Mouse (Mus musculus) heart, adult 2 months (tissue): Measurements from ENCODE around the gene Sh3rf1. TPM values are rescaled to one million over a fixed set of nuclear protein-coding genes. Genes with fewer than 3 reads are reported as not detected.

ENCODE experiments used
- DNase-seq, 2 experiments: peaks; one replicate each; pipeline ENCODE4 v3.0.0; 2021
- H3K27ac ChIP-seq: fragments of 200-600 bp; 2 replicates; pipeline ENCODE4 v1.8.1; 2022
- H3K27me3 ChIP-seq: fragments of 200-500 bp; 2 replicates; pipeline ENCODE4 v1.6.1; 2012; ENCODE audit warnings: mild to moderate bottlenecking, low read length, inconsistent platforms, mixed read lengths; ENCODE audit not compliant: control insufficient read depth, insufficient read depth
- H3K36me3 ChIP-seq: fragments of 200-500 bp; 2 replicates; pipeline ENCODE4 v1.6.1; 2012; ENCODE audit warnings: low read length, inconsistent platforms; ENCODE audit not compliant: control insufficient read depth, insufficient read depth
- H3K4me1 ChIP-seq: fragments of 200-500 bp; 2 replicates; pipeline ENCODE4 v1.6.1; 2011; ENCODE audit warnings: low read length; ENCODE audit not compliant: control insufficient read depth, insufficient read depth
- H3K4me3 ChIP-seq: fragments of 200-600 bp; 2 replicates; pipeline ENCODE4 v1.8.1; 2022
- H3K79me2 ChIP-seq: fragments of 200-500 bp; replicated peaks from 2 replicates; pipeline ENCODE4 v1.6.1; 2012; ENCODE audit warnings: mild to moderate bottlenecking, inconsistent platforms, low read length, moderate library complexity, mixed read lengths; ENCODE audit not compliant: control insufficient read depth, insufficient read depth
- H3K9ac ChIP-seq: fragments of 200-500 bp; 2 replicates; pipeline ENCODE4 v1.6.1; 2012; ENCODE audit warnings: low read depth, mild to moderate bottlenecking, control low read depth, inconsistent platforms, low read length, mixed read lengths
- CTCF ChIP-seq: fragments of 200-600 bp; IDR thresholded peaks from 2 replicates; pipeline ENCODE4 v1.8.1; 2022; ENCODE audit warnings: antibody characterized with exemption, mild to moderate bottlenecking, moderate library complexity
- EP300 ChIP-seq: fragments of 200-500 bp; IDR thresholded peaks from 2 replicates; pipeline ENCODE4 v1.6.1; 2011; ENCODE audit warnings: low read depth, low read length, control low read depth; ENCODE audit not compliant: insufficient read depth
- POLR2A ChIP-seq: fragments of 200-500 bp; IDR thresholded peaks from 2 replicates; pipeline ENCODE4 v1.6.1; 2011; ENCODE audit warnings: mild to moderate bottlenecking, low read depth, low read length, control low read depth; ENCODE audit not compliant: insufficient read depth
- WGBS: fragments of 180-500 bp; shearing (Covaris S2); methylation state at CpG from one replicate; pipeline ENCODE4 v1.1.7; 2018; 5-methylcytosine and 5-hydroxymethylcytosine counted together
- intact Hi-C: fragments of 180-260 bp; cut with DNase I; formaldehyde crosslinking; loops from one replicate; pipeline ENCODE4 v1.15.1; 2025
- polyA plus RNA-seq: library from polyadenylated mRNA; depleted of rRNA; stranded (reverse); fragments of >200 nt; gene quantifications from 2 replicates; pipeline ENCODE4 v1.2.3, GENCODE M21; 2012
- total RNA-seq, 2 experiments: library from RNA; stranded (reverse); gene quantifications; 2 replicates each; pipeline ENCODE4 v1.2.3; 2021

Gene Sh3rf1
- total and polyA plus RNA-seq, 3 experiments = 3.1 to 4.9 (median 4.8) TPM

DNA sequence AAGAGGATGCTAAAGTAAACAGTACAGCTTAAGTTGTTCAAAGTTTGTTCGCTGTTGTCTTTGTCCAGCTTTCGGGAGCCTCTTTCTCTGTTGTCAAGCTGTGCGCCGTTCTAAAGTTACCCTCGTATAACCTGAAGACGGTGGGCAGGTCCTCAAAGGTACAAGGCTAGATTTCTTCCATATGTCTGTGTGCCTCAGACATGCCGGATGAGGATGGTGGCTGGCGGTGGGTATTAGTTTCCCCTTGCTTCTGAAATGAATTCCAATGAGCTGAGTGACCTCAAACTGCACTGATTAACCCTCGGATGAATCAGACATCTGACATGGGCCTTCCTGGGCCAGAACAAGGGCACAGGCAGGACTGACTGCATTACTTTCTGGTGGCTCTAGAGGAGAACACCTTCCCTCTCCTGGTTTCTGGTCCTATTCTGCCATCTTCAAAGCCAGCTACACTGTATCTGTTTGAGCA, 86.8 kb downstream of the Sh3rf1 start:
- peaks cover 2% of the 10 kb centered on the region; the same call in 1 of the 2 replicates for H3K36me3 ChIP-seq
- no peak overlapping the region for H3K27ac ChIP-seq
- H3K4me3 ChIP-seq = no peak overlapping the region
- intact Hi-C loops = loop anchor here (5.0 kb wide), 1 partner anchor 38 kb away; no protein-coding TSS in a partner anchor
- 71% methylated on average over 9 of the region's 9 CpGs for WGBS
- H3K4me1 ChIP-seq = peaks cover 10% of the 10 kb centered on the region
- H3K27me3 ChIP-seq = no peaks in the 10 kb centered on the region
- no peak overlapping the region for H3K9ac ChIP-seq
- DNase-seq = no peak
- H3K79me2 ChIP-seq = no peaks in the 10 kb centered on the region; the same call in 1 of the 2 replicates
- TF ChIP-seq CTCF (no peak), EP300 (no peak), POLR2A (no peak)

- TF ChIP-seq EP300 (no peak), CTCF (peak; percentile 50), POLR2A (no peak)
- Histone ChIP-seq H3K27me3 (no peaks in the 10 kb centered on the region), H3K4me3 (no peak overlapping the region), H3K79me2 (no peaks in the 10 kb centered on the region; the same call in 1 of the 2 replicates), H3K4me1 (peaks cover 14% of the 10 kb centered on the region), H3K9ac (no peak overlapping the region), H3K36me3 (no peaks in the 10 kb centered on the region), H3K27ac (peak overlapping the region; percentile 50)
- DNase-seq = no peak
- WGBS = 61% methylated on average over 7 of the region's 7 CpGs
- intact Hi-C loops = loop anchor here (5.0 kb wide), 1 partner anchor 41 kb away; no protein-coding TSS in a partner anchor
These were observed 89.3 kb downstream of the Sh3rf1 start for GRCm38 (mm10) chr8:61313016-61313415.

DNA sequence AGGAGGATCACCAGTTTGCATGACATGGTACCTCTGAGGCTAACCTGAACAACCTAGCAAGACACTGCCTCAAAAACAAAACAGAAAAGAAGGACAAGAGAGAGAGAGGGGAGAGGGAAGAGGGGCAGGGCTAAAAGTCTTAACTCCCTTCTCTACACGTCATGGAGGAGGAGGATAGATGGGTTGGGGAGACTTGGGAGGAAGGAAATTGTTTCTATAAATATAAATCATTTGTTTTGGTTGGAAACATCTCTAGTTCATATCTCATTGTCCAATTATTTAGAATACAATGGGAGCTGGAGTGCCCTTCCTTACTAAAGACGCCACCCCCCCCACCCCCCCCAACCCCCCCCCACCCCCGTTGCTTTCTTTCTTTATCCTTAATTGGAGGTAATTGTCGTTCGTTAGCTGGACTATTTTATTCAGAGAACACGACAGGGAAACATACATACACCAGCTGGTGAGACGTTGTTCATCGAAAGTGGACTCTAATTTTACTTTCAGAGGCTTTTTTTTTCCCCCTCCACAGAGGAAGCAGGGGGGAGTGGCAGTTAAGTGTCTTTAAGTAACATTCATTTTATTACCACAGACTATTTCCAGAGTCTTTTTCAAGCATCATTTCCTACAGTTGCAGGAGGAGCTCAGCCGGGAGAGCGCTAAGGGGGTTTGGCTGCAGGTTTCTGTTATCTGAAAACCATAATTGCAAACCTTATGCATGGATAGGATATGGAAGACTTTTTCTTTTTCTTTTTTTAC, 92.5 kb downstream of the Sh3rf1 start:
- Histone ChIP-seq H3K4me1 (peaks cover 11% of the 10 kb centered on the region), H3K9ac (no peak overlapping the region), H3K27ac (peak overlapping the region; percentile 86), H3K36me3 (no peaks in the 10 kb centered on the region), H3K4me3 (peak overlapping the region; percentile 6; the same call in 1 of the 2 replicates), H3K27me3 (no peaks in the 10 kb centered on the region), H3K79me2 (no peaks in the 10 kb centered on the region)
- WGBS = 30% methylated on average over 10 of the region's 10 CpGs
- no peak for TF ChIP-seq EP300
- TF ChIP-seq CTCF = no peak
- TF ChIP-seq POLR2A = no peak
- intact Hi-C loops = no loop called here
- no peak for DNase-seq

DNA sequence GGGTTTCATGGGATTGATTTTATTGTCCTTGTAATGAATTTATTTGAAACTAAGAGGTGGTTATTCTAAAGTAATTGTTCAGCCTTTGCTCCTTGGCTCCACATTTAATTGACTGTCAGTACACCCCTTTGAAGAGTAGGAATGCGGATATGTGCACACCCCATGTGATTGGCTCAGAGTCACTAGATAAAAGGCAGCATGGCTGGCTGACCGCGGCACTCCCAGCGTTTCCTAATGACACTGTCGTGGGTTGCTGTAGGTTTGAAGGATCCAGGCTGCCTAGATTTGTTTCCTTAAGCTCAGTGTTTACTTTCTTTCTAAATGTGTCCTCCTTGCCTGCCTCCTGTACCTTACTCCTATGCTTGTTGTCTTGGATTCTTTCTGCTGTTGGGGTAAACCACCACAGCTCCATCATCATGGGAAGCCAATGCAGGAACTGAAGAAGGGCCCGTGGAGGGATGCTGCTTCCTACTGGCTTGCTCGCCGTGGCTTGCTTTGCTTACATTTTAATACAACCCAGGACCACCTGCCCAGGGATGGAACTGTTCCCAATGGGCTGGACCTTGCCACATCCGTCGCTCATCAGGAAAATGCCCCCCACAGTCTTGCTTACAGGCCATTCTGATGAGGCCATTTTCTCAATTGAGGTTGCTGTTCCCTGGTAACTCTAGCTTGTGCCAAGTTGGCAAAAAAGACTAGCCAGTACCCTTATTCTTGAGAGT, 93.3 kb downstream of the Sh3rf1 start:
- Histone ChIP-seq H3K27me3 (no peaks in the 10 kb centered on the region), H3K36me3 (no peaks in the 10 kb centered on the region), H3K9ac (no peak overlapping the region), H3K27ac (peak overlapping the region; percentile 86), H3K4me1 (peaks cover 9% of the 10 kb centered on the region), H3K79me2 (no peaks in the 10 kb centered on the region), H3K4me3 (peak overlapping the region; percentile 6; the same call in 1 of the 2 replicates)
- intact Hi-C loops = no loop called here
- TF ChIP-seq EP300 = no peak
- peak; percentile 54 for TF ChIP-seq POLR2A
- DNase-seq = peak in 1 of 2 experiments; percentile 43
- WGBS = 61% methylated on average over 10 of the region's 10 CpGs

GRCm38 (mm10) chr8:61317535-61318136, 94.0 kb downstream of the Sh3rf1 start:
- no peak overlapping the region for H3K9ac ChIP-seq
- peaks cover 8% of the 10 kb centered on the region for H3K4me1 ChIP-seq
- TF ChIP-seq CTCF (no peak), EP300 (no peak), POLR2A (no peak)
- H3K27ac ChIP-seq = peak overlapping the region; percentile 86
- intact Hi-C loops = no loop called here
- no peak overlapping the region for H3K4me3 ChIP-seq
- DNase-seq = no peak
- WGBS = 92% methylated on average over 6 of the region's 6 CpGs
- H3K27me3 ChIP-seq = no peaks in the 10 kb centered on the region
- H3K79me2 ChIP-seq = no peaks in the 10 kb centered on the region
- no peaks in the 10 kb centered on the region for H3K36me3 ChIP-seq
